Mouse (Mus musculus): Measurements from ENCODE around the gene Pald1. TPM values are rescaled to one million over a fixed set of nuclear protein-coding genes. Genes with fewer than 3 reads are reported as not detected.

Pald1 gene
- polyA plus RNA-seq, 1 experiment from 2014 or later: 19.0 TPM

GRCm38 (mm10) chr10:61370273-61370979 lies 12.9 kb downstream of the Pald1 start:
- ATAC-seq (ENCODE audit: low read depth): 0 out of 2 replicates have a peak, but pooled peaks have one; percentile 11
- H3K9ac ChIP-seq (replicated peaks; ENCODE audit: low read depth, low read length): no peak overlapping the region
- no peak overlapping the region for H3K4me2 ChIP-seq (ENCODE audit: low read depth, low read length)
- 73% methylated on average over 18 of the region's 18 CpGs for WGBS
- H3K4me1 ChIP-seq (ENCODE audit: control insufficient read depth, insufficient read depth, low read length): no peaks in the 10 kb centered on the region
- no peaks in the 10 kb centered on the region for H3K27me3 ChIP-seq (ENCODE audit: control insufficient read depth, insufficient read depth, low read length)
- no peaks in the 10 kb centered on the region for H3K36me3 ChIP-seq (ENCODE audit: control insufficient read depth, insufficient read depth, low read length)
- H3K27ac ChIP-seq (ENCODE audit: low read depth, low read length): 0 out of 2 replicates have a peak overlapping the region, but pooled peaks have one; percentile 30
- H3K9me3 ChIP-seq (ENCODE audit: control insufficient read depth, low read length): no peaks in the 10 kb centered on the region
- H3K4me3 ChIP-seq (ENCODE audit: low read depth, low read length): no peak overlapping the region

GRCm38 (mm10) chr10:61369755-61370154 lies 13.6 kb downstream of the Pald1 start:
- 75% methylated on average over 5 of the region's 5 CpGs for WGBS
- H3K36me3 ChIP-seq (ENCODE audit: control insufficient read depth, insufficient read depth, low read length): no peaks in the 10 kb centered on the region
- H3K9me3 ChIP-seq (ENCODE audit: control insufficient read depth, low read length): no peaks in the 10 kb centered on the region
- no peak overlapping the region for H3K27ac ChIP-seq (ENCODE audit: low read depth, low read length)
- H3K4me2 ChIP-seq (ENCODE audit: low read depth, low read length): no peak overlapping the region
- H3K27me3 ChIP-seq (ENCODE audit: control insufficient read depth, insufficient read depth, low read length): no peaks in the 10 kb centered on the region
- H3K4me1 ChIP-seq (ENCODE audit: control insufficient read depth, insufficient read depth, low read length): no peaks in the 10 kb centered on the region
- no peak for ATAC-seq (ENCODE audit: low read depth)
- no peak overlapping the region for H3K4me3 ChIP-seq (ENCODE audit: low read depth, low read length)
- no peak overlapping the region for H3K9ac ChIP-seq (replicated peaks; ENCODE audit: low read depth, low read length)

GRCm38 (mm10) chr10:61365902-61366301 lies 17.4 kb downstream of the Pald1 start:
- H3K36me3 ChIP-seq (ENCODE audit: control insufficient read depth, insufficient read depth, low read length): no peaks in the 10 kb centered on the region
- no peak overlapping the region for H3K4me3 ChIP-seq (ENCODE audit: low read depth, low read length)
- H3K9me3 ChIP-seq (ENCODE audit: control insufficient read depth, low read length): no peaks in the 10 kb centered on the region
- no peak overlapping the region for H3K27ac ChIP-seq (ENCODE audit: low read depth, low read length)
- H3K4me2 ChIP-seq (ENCODE audit: low read depth, low read length): no peak overlapping the region
- WGBS: 73% methylated on average over 1 of the region's 1 CpGs
- H3K27me3 ChIP-seq (ENCODE audit: control insufficient read depth, insufficient read depth, low read length): no peaks in the 10 kb centered on the region
- ATAC-seq (ENCODE audit: low read depth): no peak
- no peak overlapping the region for H3K9ac ChIP-seq (replicated peaks; ENCODE audit: low read depth, low read length)
- no peaks in the 10 kb centered on the region for H3K4me1 ChIP-seq (ENCODE audit: control insufficient read depth, insufficient read depth, low read length)

GRCm38 (mm10) chr10:61364431-61364830 lies 18.9 kb downstream of the Pald1 start:
- no peak overlapping the region for H3K9ac ChIP-seq (replicated peaks; ENCODE audit: low read depth, low read length)
- H3K27me3 ChIP-seq (ENCODE audit: control insufficient read depth, insufficient read depth, low read length): no peaks in the 10 kb centered on the region
- no peak overlapping the region for H3K4me3 ChIP-seq (ENCODE audit: low read depth, low read length)
- H3K36me3 ChIP-seq (ENCODE audit: control insufficient read depth, insufficient read depth, low read length): no peaks in the 10 kb centered on the region
- no peaks in the 10 kb centered on the region for H3K9me3 ChIP-seq (ENCODE audit: control insufficient read depth, low read length)
- no peak overlapping the region for H3K27ac ChIP-seq (ENCODE audit: low read depth, low read length)
- H3K4me2 ChIP-seq (ENCODE audit: low read depth, low read length): no peak overlapping the region
- H3K4me1 ChIP-seq (ENCODE audit: control insufficient read depth, insufficient read depth, low read length): no peaks in the 10 kb centered on the region
- WGBS: 96% methylated on average over 6 of the region's 6 CpGs
- no peak for ATAC-seq (ENCODE audit: low read depth)

- ATAC-seq (ENCODE audit: low read depth): no peak
- Histone ChIP-seq H3K36me3 (ENCODE audit: control insufficient read depth, insufficient read depth, low read length) (no peaks in the 10 kb centered on the region), H3K9ac (replicated peaks; ENCODE audit: low read depth, low read length) (no peak overlapping the region), H3K9me3 (ENCODE audit: control insufficient read depth, low read length) (no peaks in the 10 kb centered on the region), H3K27me3 (ENCODE audit: control insufficient read depth, insufficient read depth, low read length) (no peaks in the 10 kb centered on the region), H3K4me3 (ENCODE audit: low read depth, low read length) (no peak overlapping the region), H3K4me1 (ENCODE audit: control insufficient read depth, insufficient read depth, low read length) (no peaks in the 10 kb centered on the region), H3K27ac (ENCODE audit: low read depth, low read length) (no peak overlapping the region), H3K4me2 (ENCODE audit: low read depth, low read length) (no peak overlapping the region)
- 79% methylated on average over 8 of the region's 8 CpGs for WGBS
Measured at GRCm38 (mm10) chr10:61362992-61363391, 20.3 kb downstream of the Pald1 start.

GRCm38 (mm10) chr10:61362483-61362882 lies 20.8 kb downstream of the Pald1 start:
- Histone ChIP-seq H3K4me2 (ENCODE audit: low read depth, low read length) (no peak overlapping the region), H3K9ac (replicated peaks; ENCODE audit: low read depth, low read length) (no peak overlapping the region), H3K27me3 (ENCODE audit: control insufficient read depth, insufficient read depth, low read length) (no peaks in the 10 kb centered on the region), H3K27ac (ENCODE audit: low read depth, low read length) (no peak overlapping the region), H3K4me3 (ENCODE audit: low read depth, low read length) (no peak overlapping the region), H3K9me3 (ENCODE audit: control insufficient read depth, low read length) (no peaks in the 10 kb centered on the region), H3K4me1 (ENCODE audit: control insufficient read depth, insufficient read depth, low read length) (no peaks in the 10 kb centered on the region), H3K36me3 (ENCODE audit: control insufficient read depth, insufficient read depth, low read length) (no peaks in the 10 kb centered on the region)
- 78% methylated on average over 9 of the region's 9 CpGs for WGBS
- ATAC-seq (ENCODE audit: low read depth): no peak

GRCm38 (mm10) chr10:61360667-61361066 lies 22.7 kb downstream of the Pald1 start:
- H3K4me2 ChIP-seq (ENCODE audit: low read depth, low read length): no peak overlapping the region
- H3K4me1 ChIP-seq (ENCODE audit: control insufficient read depth, insufficient read depth, low read length): no peaks in the 10 kb centered on the region
- no peak for ATAC-seq (ENCODE audit: low read depth)
- no peaks in the 10 kb centered on the region for H3K27me3 ChIP-seq (ENCODE audit: control insufficient read depth, insufficient read depth, low read length)
- H3K9ac ChIP-seq (replicated peaks; ENCODE audit: low read depth, low read length): no peak overlapping the region
- H3K27ac ChIP-seq (ENCODE audit: low read depth, low read length): no peak overlapping the region
- H3K4me3 ChIP-seq (ENCODE audit: low read depth, low read length): no peak overlapping the region
- no peaks in the 10 kb centered on the region for H3K36me3 ChIP-seq (ENCODE audit: control insufficient read depth, insufficient read depth, low read length)
- 94% methylated on average over 8 of the region's 8 CpGs for WGBS
- H3K9me3 ChIP-seq (ENCODE audit: control insufficient read depth, low read length): no peaks in the 10 kb centered on the region

GRCm38 (mm10) chr10:61359411-61359810 lies 23.9 kb downstream of the Pald1 start:
- WGBS: 87% methylated on average over 8 of the region's 8 CpGs
- no peak for ATAC-seq (ENCODE audit: low read depth)
- H3K4me2 ChIP-seq (ENCODE audit: low read depth, low read length): no peak overlapping the region
- no peaks in the 10 kb centered on the region for H3K4me1 ChIP-seq (ENCODE audit: control insufficient read depth, insufficient read depth, low read length)
- no peaks in the 10 kb centered on the region for H3K27me3 ChIP-seq (ENCODE audit: control insufficient read depth, insufficient read depth, low read length)
- H3K4me3 ChIP-seq (ENCODE audit: low read depth, low read length): no peak overlapping the region
- H3K27ac ChIP-seq (ENCODE audit: low read depth, low read length): no peak overlapping the region
- no peaks in the 10 kb centered on the region for H3K9me3 ChIP-seq (ENCODE audit: control insufficient read depth, low read length)
- no peaks in the 10 kb centered on the region for H3K36me3 ChIP-seq (ENCODE audit: control insufficient read depth, insufficient read depth, low read length)
- no peak overlapping the region for H3K9ac ChIP-seq (replicated peaks; ENCODE audit: low read depth, low read length)

GRCm38 (mm10) chr10:61357658-61358057 lies 25.7 kb downstream of the Pald1 start:
- no peaks in the 10 kb centered on the region for H3K36me3 ChIP-seq (ENCODE audit: control insufficient read depth, insufficient read depth, low read length)
- H3K27ac ChIP-seq (ENCODE audit: low read depth, low read length): no peak overlapping the region; the same call in 1 of the 2 replicates
- no peaks in the 10 kb centered on the region for H3K9me3 ChIP-seq (ENCODE audit: control insufficient read depth, low read length)
- ATAC-seq (ENCODE audit: low read depth): no peak
- 73% methylated on average over 8 of the region's 8 CpGs for WGBS
- H3K9ac ChIP-seq (replicated peaks; ENCODE audit: low read depth, low read length): no peak overlapping the region
- H3K27me3 ChIP-seq (ENCODE audit: control insufficient read depth, insufficient read depth, low read length): no peaks in the 10 kb centered on the region
- H3K4me1 ChIP-seq (ENCODE audit: control insufficient read depth, insufficient read depth, low read length): no peaks in the 10 kb centered on the region
- H3K4me3 ChIP-seq (ENCODE audit: low read depth, low read length): no peak overlapping the region
- no peak overlapping the region for H3K4me2 ChIP-seq (ENCODE audit: low read depth, low read length)

Data from neural tube, embryonic 14.5 days (tissue).